Mouse (Mus musculus): Measurements from ENCODE around the gene AI467606.

- TF ChIP-seq POLR2A (IDR thresholded peaks at IDR 0.05; ENCODE audit: borderline replicate concordance, low read depth, low read length) (no peak), CTCF (IDR thresholded peaks at IDR 0.05; ENCODE audit: low read depth, low read length) (no peak)
These were observed 36.1 kb upstream of the AI467606 start for GRCm38 (mm10) chr7:127055026-127055585.
